Mouse (Mus musculus) hindbrain, embryonic 15.5 days (tissue): ENCODE measurements at regions not wholly inside any gene's neighbourhood (a gene's known extent, or its start where the extent isn't known, plus 50 kb on each side); places are given as distances from the start of the nearest gene placed in this dataset.
A peak's percentile ranks its signal among the peaks of the same experiment; 100 is the strongest.
"Not testable (repeated sequence)": the region's sequence is repeated elsewhere in the genome, so short reads cannot be mapped to it uniquely, and the experiment has no call there.

ENCODE experiments used
- ATAC-seq: fragments of 200-750 bp; cut with Nextera tagmentation; 2 replicates; pipeline ENCODE4 v1.8.0; 2017; ENCODE audit warnings: low read depth, moderate number of reproducible peaks, moderate TSS enrichment; ENCODE audit not compliant: low FRiP score
- H3K27ac ChIP-seq: fragments of 300-500 bp; sonication (generic); replicated peaks from 2 replicates; pipeline ENCODE4 v1.5.1; 2015; ENCODE audit warnings: mild to moderate bottlenecking, inconsistent platforms
- H3K27me3 ChIP-seq: fragments of 300-500 bp; sonication (generic); 2 replicates; pipeline ENCODE4 v1.6.1; 2015; ENCODE audit warnings: control low read depth, inconsistent platforms
- H3K36me3 ChIP-seq: fragments of 300-500 bp; sonication (generic); 2 replicates; pipeline ENCODE4 v1.6.1; 2015; ENCODE audit warnings: control low read depth, inconsistent platforms
- H3K4me1 ChIP-seq: fragments of 300-500 bp; sonication (generic); replicated peaks from 2 replicates; pipeline ENCODE4 v1.6.1; 2015; ENCODE audit warnings: control low read depth, inconsistent platforms
- H3K4me2 ChIP-seq: fragments of 300-500 bp; sonication (generic); 2 replicates; pipeline ENCODE4 v1.6.1; 2015; ENCODE audit warnings: moderate library complexity, mild to moderate bottlenecking, inconsistent platforms
- H3K4me3 ChIP-seq: fragments of 300-500 bp; sonication (generic); 2 replicates; pipeline ENCODE4 v1.5.1; 2015; ENCODE audit warnings: mild to moderate bottlenecking, inconsistent platforms
- H3K9ac ChIP-seq: fragments of 300-500 bp; sonication (generic); 2 replicates; pipeline ENCODE4 v1.6.1; 2015; ENCODE audit warnings: inconsistent platforms
- H3K9me3 ChIP-seq: fragments of 300-500 bp; sonication (generic); 2 replicates; pipeline ENCODE4 v1.6.1; 2016; ENCODE audit warnings: control low read depth, inconsistent platforms
- WGBS: fragments of 180-500 bp; shearing (Covaris S2); methylation state at CpG from one replicate; pipeline ENCODE4 v1.1.7; 2015; 5-methylcytosine and 5-hydroxymethylcytosine counted together

- 88% methylated on average over 2 of the region's 2 CpGs for WGBS
Observed at GRCm38 (mm10) chr3:49638601-49639000, 118.5 kb downstream of the Pcdh18 start.

GRCm38 (mm10) chr3:49636676-49637075 is 120.4 kb downstream of the Pcdh18 start:
- H3K27me3 ChIP-seq = no peaks in the 10 kb centered on the region
- 60% methylated on average over 2 of the region's 2 CpGs for WGBS
- no peaks in the 10 kb centered on the region for H3K4me1 ChIP-seq
- H3K9me3 ChIP-seq = no peaks in the 10 kb centered on the region
- H3K9ac ChIP-seq = no peak overlapping the region
- no peaks in the 10 kb centered on the region for H3K36me3 ChIP-seq
- H3K4me2 ChIP-seq = no peak overlapping the region
- H3K4me3 ChIP-seq = no peak overlapping the region
- no peak for ATAC-seq
- H3K27ac ChIP-seq = no peak overlapping the region

More at GRCm38 (mm10) chr3:49638601-49639000, 118.5 kb downstream of the Pcdh18 start:
- Histone ChIP-seq H3K27ac (no peak overlapping the region), H3K4me2 (no peak overlapping the region), H3K4me1 (peaks cover 5% of the 10 kb centered on the region; the same call in 1 of the 2 replicates), H3K9me3 (no peaks in the 10 kb centered on the region), H3K4me3 (no peak overlapping the region), H3K36me3 (no peaks in the 10 kb centered on the region), H3K9ac (no peak overlapping the region), H3K27me3 (no peaks in the 10 kb centered on the region)
- no peak for ATAC-seq

- 17% methylated on average over 9 of the region's 9 CpGs for WGBS
- Histone ChIP-seq H3K36me3 (no peaks in the 10 kb centered on the region), H3K9ac (no peak overlapping the region), H3K4me2 (no peak overlapping the region), H3K27me3 (no peaks in the 10 kb centered on the region), H3K27ac (no peak overlapping the region), H3K9me3 (no peaks in the 10 kb centered on the region), H3K4me1 (0 out of 2 replicates have a peak, but pooled peaks cover 3% of the 10 kb centered on the region), H3K4me3 (no peak overlapping the region)
- peak; percentile 63; the same call in 1 of the 2 replicates for ATAC-seq
Observed at GRCm38 (mm10) chr3:49592706-49593451, 164.2 kb downstream of the Pcdh18 start.

- H3K4me3 ChIP-seq = no peak overlapping the region
- H3K9me3 ChIP-seq = no peaks in the 10 kb centered on the region
- H3K36me3 ChIP-seq = no peaks in the 10 kb centered on the region
- 30% methylated on average over 2 of the region's 2 CpGs for WGBS
- ATAC-seq = no peak
- 0 out of 2 replicates have a peak, but pooled peaks cover 3% of the 10 kb centered on the region for H3K4me1 ChIP-seq
- H3K27me3 ChIP-seq = no peaks in the 10 kb centered on the region
- H3K27ac ChIP-seq = no peak overlapping the region
- no peak overlapping the region for H3K4me2 ChIP-seq
- no peak overlapping the region for H3K9ac ChIP-seq
Observed at GRCm38 (mm10) chr3:49590234-49590633, 166.9 kb downstream of the Pcdh18 start.

GRCm38 (mm10) chr3:49586531-49587168 is 170.5 kb downstream of the Pcdh18 start:
- WGBS = 65% methylated on average over 6 of the region's 6 CpGs
- ATAC-seq = no peak

GRCm38 (mm10) chr3:49585962-49586361 is 171.2 kb downstream of the Pcdh18 start:
- not testable (repeated sequence) for H3K27me3 ChIP-seq, H3K9me3 ChIP-seq, H3K4me1 ChIP-seq, H3K27ac ChIP-seq, H3K36me3 ChIP-seq, H3K9ac ChIP-seq, ATAC-seq, H3K4me2 ChIP-seq, H3K4me3 ChIP-seq

More at GRCm38 (mm10) chr3:49586531-49587168, 170.5 kb downstream of the Pcdh18 start:
- H3K27ac ChIP-seq = no peak overlapping the region
- no peaks in the 10 kb centered on the region for H3K4me1 ChIP-seq
- no peaks in the 10 kb centered on the region for H3K27me3 ChIP-seq
- no peak overlapping the region for H3K4me3 ChIP-seq
- H3K9me3 ChIP-seq = no peaks in the 10 kb centered on the region
- no peak overlapping the region for H3K9ac ChIP-seq
- H3K36me3 ChIP-seq = no peaks in the 10 kb centered on the region
- H3K4me2 ChIP-seq = no peak overlapping the region

GRCm38 (mm10) chr3:49566769-49567729 is 190.1 kb downstream of the Pcdh18 start:
- ATAC-seq = no peak
- Histone ChIP-seq H3K27ac (no peak overlapping the region), H3K4me2 (no peak overlapping the region), H3K27me3 (no peaks in the 10 kb centered on the region), H3K9ac (no peak overlapping the region), H3K36me3 (no peaks in the 10 kb centered on the region), H3K4me1 (no peaks in the 10 kb centered on the region), H3K4me3 (no peak overlapping the region), H3K9me3 (no peaks in the 10 kb centered on the region)
- 72% methylated on average over 8 of the region's 8 CpGs for WGBS

GRCm38 (mm10) chr3:49527642-49528041 is 229.5 kb downstream of the Pcdh18 start:
- Histone ChIP-seq H3K4me3 (no peak overlapping the region), H3K9ac (no peak overlapping the region), H3K4me2 (no peak overlapping the region), H3K27me3 (no peaks in the 10 kb centered on the region), H3K36me3 (no peaks in the 10 kb centered on the region), H3K4me1 (no peaks in the 10 kb centered on the region), H3K27ac (no peak overlapping the region), H3K9me3 (no peaks in the 10 kb centered on the region)
- no peak for ATAC-seq

GRCm38 (mm10) chr3:49520088-49520487 is 237.0 kb downstream of the Pcdh18 start:
- WGBS = 68% methylated on average over 2 of the region's 2 CpGs
- ATAC-seq = no peak
- Histone ChIP-seq H3K27me3 (no peaks in the 10 kb centered on the region), H3K4me2 (no peak overlapping the region), H3K4me3 (no peak overlapping the region), H3K27ac (no peak overlapping the region), H3K9me3 (no peaks in the 10 kb centered on the region), H3K4me1 (no peaks in the 10 kb centered on the region), H3K36me3 (no peaks in the 10 kb centered on the region), H3K9ac (no peak overlapping the region)

- H3K4me2 ChIP-seq = no peak overlapping the region
- ATAC-seq = no peak
Observed at GRCm38 (mm10) chr3:49504581-49504980, 252.5 kb downstream of the Pcdh18 start.

GRCm38 (mm10) chr3:49502351-49502750 is 254.8 kb downstream of the Pcdh18 start:
- Histone ChIP-seq H3K4me2 (no peak overlapping the region), H3K9me3 (no peaks in the 10 kb centered on the region), H3K9ac (no peak overlapping the region), H3K27ac (no peak overlapping the region), H3K4me3 (no peak overlapping the region), H3K4me1 (no peaks in the 10 kb centered on the region), H3K36me3 (no peaks in the 10 kb centered on the region), H3K27me3 (no peaks in the 10 kb centered on the region)
- ATAC-seq = no peak
- 84% methylated on average over 4 of the region's 4 CpGs for WGBS

More at GRCm38 (mm10) chr3:49504581-49504980, 252.5 kb downstream of the Pcdh18 start:
- H3K36me3 ChIP-seq = no peaks in the 10 kb centered on the region
- 65% methylated on average over 6 of the region's 6 CpGs for WGBS
- H3K9ac ChIP-seq = no peak overlapping the region
- H3K4me3 ChIP-seq = no peak overlapping the region
- H3K27me3 ChIP-seq = no peaks in the 10 kb centered on the region
- H3K4me1 ChIP-seq = no peaks in the 10 kb centered on the region
- no peak overlapping the region for H3K27ac ChIP-seq
- H3K9me3 ChIP-seq = no peaks in the 10 kb centered on the region

- no peak for ATAC-seq
- H3K4me1 ChIP-seq = no peaks in the 10 kb centered on the region
- no peaks in the 10 kb centered on the region for H3K9me3 ChIP-seq
- H3K36me3 ChIP-seq = no peaks in the 10 kb centered on the region
- no peak overlapping the region for H3K9ac ChIP-seq
- H3K27me3 ChIP-seq = no peaks in the 10 kb centered on the region
- WGBS = 88% methylated on average over 8 of the region's 8 CpGs
- no peak overlapping the region for H3K27ac ChIP-seq
- H3K4me3 ChIP-seq = no peak overlapping the region
- no peak overlapping the region for H3K4me2 ChIP-seq
Observed at GRCm38 (mm10) chr3:49485105-49485504, 272.0 kb downstream of the Pcdh18 start.
